Mouse (Mus musculus) frontal cortex, adult 2 months (tissue): Measurements from ENCODE around the gene Trmt2a. TPM values are rescaled to one million over a fixed set of nuclear protein-coding genes. Genes with fewer than 3 reads are reported as not detected.
"Not testable (repeated sequence)": the region's sequence is repeated elsewhere in the genome, so short reads cannot be mapped to it uniquely, and the experiment has no call there.

ENCODE experiments used
- DNase-seq, 2 experiments: peaks; one replicate each; pipeline ENCODE4 v3.0.0; 2022; ENCODE audit warnings: low spot score in 1 of 2; ENCODE audit errors: extremely low spot score in 1 of 2
- polyA plus RNA-seq: library from polyadenylated mRNA; depleted of rRNA; stranded (reverse); fragments of >200 nt; gene quantifications from 2 replicates; pipeline ENCODE4 v1.2.3, GENCODE M21; 2012; rRNA removed

The Trmt2a gene
- polyA plus RNA-seq, 1 experiment: 77.2 TPM

- no peak for DNase-seq
Observed at GRCm38 (mm10) chr16:18275166-18275565, 26.7 kb downstream of the Trmt2a start.

GRCm38 (mm10) chr16:18288166-18288565, 39.7 kb downstream of the Trmt2a start:
- DNase-seq: no peak

- peak in 1 of 2 experiments; percentile 27 for DNase-seq
Observed at GRCm38 (mm10) chr16:18288581-18289061, 40.1 kb downstream of the Trmt2a start.

- peak; percentile 96 to 98 for DNase-seq
Observed at GRCm38 (mm10) chr16:18289067-18289588, 40.6 kb downstream of the Trmt2a start, which contains the start of gene Dgcr8. TSS of gene Dgcr8 (minus strand) at chr16:18289246.

- DNase-seq: not testable (repeated sequence)
Observed at GRCm38 (mm10) chr16:18289614-18290013, 41.1 kb downstream of the Trmt2a start.

Other genes starting within 250 kb of the Trmt2a start
- gene Dgcr6, start 195.8 kb upstream of the Trmt2a start, polyA plus RNA-seq: 100 and 104 TPM in 2 replicates
- 54.6 and 55.5 TPM in 2 replicates for gene Prodh, start 158.5 kb upstream of the Trmt2a start, polyA plus RNA-seq
- gene Rtn4r, start 121.0 kb upstream of the Trmt2a start, polyA plus RNA-seq: 125 and 142 TPM in 2 replicates
- not detected in 2 replicates for gene Ccdc188, start 30.8 kb upstream of the Trmt2a start, polyA plus RNA-seq
- 142 and 152 TPM in 2 replicates for gene Zdhhc8, start 13.5 kb upstream of the Trmt2a start, polyA plus RNA-seq
- gene Ranbp1, start 53 bp downstream of the Trmt2a start, polyA plus RNA-seq: 108 and 116 TPM in 2 replicates
- gene Gm49776, start 9.6 kb downstream of the Trmt2a start, polyA plus RNA-seq: 0.55 TPM in 1 of 2 replicates, not detected in the other
- gene Dgcr8, start 40.6 kb downstream of the Trmt2a start, polyA plus RNA-seq: 48.4 and 49.4 TPM in 2 replicates
- 181 and 196 TPM in 2 replicates for gene Tango2, start 99.4 kb downstream of the Trmt2a start, polyA plus RNA-seq
- gene Arvcf, start 99.5 kb downstream of the Trmt2a start, polyA plus RNA-seq: 40.8 and 44.2 TPM in 2 replicates
- gene Txnrd2, start 177.7 kb downstream of the Trmt2a start, polyA plus RNA-seq: 22.9 and 25.9 TPM in 2 replicates
- gene Comt, start 178.2 kb downstream of the Trmt2a start, polyA plus RNA-seq: 140 and 143 TPM in 2 replicates